Mouse (Mus musculus): Measurements from ENCODE around the gene Gtf3a. TPM values are rescaled to one million over a fixed set of nuclear protein-coding genes. Genes with fewer than 3 reads are reported as not detected.
A peak's percentile ranks its signal among the peaks of the same experiment; 100 is the strongest.

Gene Gtf3a
- 89.1 and 97.1 TPM in 2 replicates for polyA plus RNA-seq (2016; fragmentation: Nextera tagmentation; extraction: Ambion mirVana)

- Histone ChIP-seq H3K4me2 (replicated peaks) (peak within 1 kb of the TSS; percentile 94), H3K4me3 (peak within 1 kb of the TSS; percentile 64), H3K4me1 (peaks cover 9% of the 10 kb centered on the region), H3K9me3 (replicated peaks) (peaks cover 6% of the 10 kb centered on the region; the same call in 1 of the 2 replicates), H3K27ac (peak within 1 kb of the TSS; percentile 70), H3K9ac (peak within 1 kb of the TSS; percentile 86), H3K36me3 (peaks cover 29% of the 10 kb centered on the region), H3K27me3 (no peaks in the 10 kb centered on the region)
- WGBS = under 1% methylated on average over 62 of the region's 62 CpGs
- ATAC-seq (ENCODE audit: low FRiP score) = peak; percentile 95
Observed at GRCm38 (mm10) chr5:146948508-146949088, at the start of gene Gtf3a. Gene Gtf3a, plus strand, starts transcription at chr5:146948657.

- H3K4me1 ChIP-seq = no peaks in the 10 kb centered on the region
- H3K27me3 ChIP-seq = no peaks in the 10 kb centered on the region
- WGBS = 42% methylated on average over 7 of the region's 7 CpGs
- H3K9ac ChIP-seq = no peak overlapping the region
- no peaks in the 10 kb centered on the region for H3K36me3 ChIP-seq
- no peak for ATAC-seq (ENCODE audit: low FRiP score)
- H3K4me3 ChIP-seq = no peak overlapping the region
- H3K9me3 ChIP-seq (replicated peaks) = no peaks in the 10 kb centered on the region
- no peak overlapping the region for H3K4me2 ChIP-seq (replicated peaks)
- H3K27ac ChIP-seq = no peak overlapping the region
Observed at GRCm38 (mm10) chr5:146900331-146900730, 48.1 kb upstream of the Gtf3a start.

GRCm38 (mm10) chr5:146901501-146901900, 47.0 kb upstream of the Gtf3a start:
- H3K27me3 ChIP-seq = no peaks in the 10 kb centered on the region
- 90% methylated on average over 2 of the region's 2 CpGs for WGBS
- H3K4me2 ChIP-seq (replicated peaks) = no peak overlapping the region
- no peaks in the 10 kb centered on the region for H3K36me3 ChIP-seq
- no peak overlapping the region for H3K9ac ChIP-seq
- no peak overlapping the region for H3K27ac ChIP-seq
- no peak for ATAC-seq (ENCODE audit: low FRiP score)
- H3K4me1 ChIP-seq = no peaks in the 10 kb centered on the region
- H3K9me3 ChIP-seq (replicated peaks) = no peaks in the 10 kb centered on the region
- H3K4me3 ChIP-seq = no peak overlapping the region

- no peak overlapping the region for H3K4me3 ChIP-seq
- no peak overlapping the region for H3K27ac ChIP-seq
- H3K9me3 ChIP-seq (replicated peaks) = no peaks in the 10 kb centered on the region
- H3K4me1 ChIP-seq = no peaks in the 10 kb centered on the region
- no peaks in the 10 kb centered on the region for H3K36me3 ChIP-seq
- no peak overlapping the region for H3K9ac ChIP-seq
- H3K27me3 ChIP-seq = no peaks in the 10 kb centered on the region; the same call in 1 of the 2 replicates
- no peak overlapping the region for H3K4me2 ChIP-seq (replicated peaks)
- WGBS = 37% methylated on average over 8 of the region's 8 CpGs
- peak; percentile 66 for ATAC-seq (ENCODE audit: low FRiP score)
Observed at GRCm38 (mm10) chr5:146904404-146904803, 44.1 kb upstream of the Gtf3a start.

- no peak overlapping the region for H3K27ac ChIP-seq
- H3K27me3 ChIP-seq = no peaks in the 10 kb centered on the region; the same call in 1 of the 2 replicates
- ATAC-seq (ENCODE audit: low FRiP score) = peak; percentile 60; the same call in 1 of the 2 replicates
- 26% methylated on average over 14 of the region's 14 CpGs for WGBS
- no peak overlapping the region for H3K4me3 ChIP-seq
- no peaks in the 10 kb centered on the region for H3K4me1 ChIP-seq
- H3K9ac ChIP-seq = no peak overlapping the region
- no peaks in the 10 kb centered on the region for H3K9me3 ChIP-seq (replicated peaks)
- H3K4me2 ChIP-seq (replicated peaks) = peak overlapping the region; percentile 32
- H3K36me3 ChIP-seq = no peaks in the 10 kb centered on the region
Observed at GRCm38 (mm10) chr5:146905486-146906172, 42.8 kb upstream of the Gtf3a start.

- Histone ChIP-seq H3K27me3 (peaks cover 4% of the 10 kb centered on the region), H3K4me2 (replicated peaks) (no peak overlapping the region), H3K4me3 (no peak overlapping the region), H3K9ac (no peak overlapping the region), H3K36me3 (no peaks in the 10 kb centered on the region), H3K9me3 (replicated peaks) (no peaks in the 10 kb centered on the region), H3K4me1 (peaks cover 3% of the 10 kb centered on the region; the same call in 1 of the 2 replicates), H3K27ac (no peak overlapping the region)
- WGBS = 45% methylated on average over 5 of the region's 5 CpGs
- no peak for ATAC-seq (ENCODE audit: low FRiP score)
Observed at GRCm38 (mm10) chr5:146907533-146907932, 40.9 kb upstream of the Gtf3a start.

- H3K4me2 ChIP-seq (replicated peaks) = no peak overlapping the region
- H3K9ac ChIP-seq = no peak overlapping the region
- no peaks in the 10 kb centered on the region for H3K9me3 ChIP-seq (replicated peaks)
- ATAC-seq (ENCODE audit: low FRiP score) = no peak
- no peak overlapping the region for H3K4me3 ChIP-seq
- H3K4me1 ChIP-seq = peaks cover 3% of the 10 kb centered on the region; the same call in 1 of the 2 replicates
- H3K27ac ChIP-seq = no peak overlapping the region
- WGBS = 52% methylated on average over 11 of the region's 11 CpGs
- peaks cover 13% of the 10 kb centered on the region for H3K27me3 ChIP-seq
- no peaks in the 10 kb centered on the region for H3K36me3 ChIP-seq
Observed at GRCm38 (mm10) chr5:146908629-146909028, 39.8 kb upstream of the Gtf3a start.

- Histone ChIP-seq H3K4me3 (no peak overlapping the region), H3K9ac (no peak overlapping the region), H3K36me3 (no peaks in the 10 kb centered on the region), H3K9me3 (replicated peaks) (no peaks in the 10 kb centered on the region), H3K4me1 (peaks cover 3% of the 10 kb centered on the region; the same call in 1 of the 2 replicates), H3K27me3 (peaks cover 19% of the 10 kb centered on the region), H3K4me2 (replicated peaks) (no peak overlapping the region), H3K27ac (no peak overlapping the region)
- WGBS = 15% methylated on average over 9 of the region's 9 CpGs
- ATAC-seq (ENCODE audit: low FRiP score) = no peak
Observed at GRCm38 (mm10) chr5:146912206-146912605, 36.3 kb upstream of the Gtf3a start.

GRCm38 (mm10) chr5:146913355-146913754, 35.1 kb upstream of the Gtf3a start:
- 88% methylated on average over 7 of the region's 7 CpGs for whole genome bisulfite sequencing
- Histone ChIP-seq H3K9me3 (replicated peaks) (no peaks in the 10 kb centered on the region), H3K27me3 (peaks cover 19% of the 10 kb centered on the region), H3K36me3 (no peaks in the 10 kb centered on the region), H3K27ac (no peak overlapping the region), H3K9ac (no peak overlapping the region), H3K4me2 (replicated peaks) (no peak overlapping the region), H3K4me3 (no peak overlapping the region), H3K4me1 (peaks cover 3% of the 10 kb centered on the region; the same call in 1 of the 2 replicates)
- no peak for ATAC-seq (ENCODE audit: low FRiP score)

GRCm38 (mm10) chr5:146914088-146914766, 34.2 kb upstream of the Gtf3a start:
- H3K4me3 ChIP-seq = no peak overlapping the region
- ATAC-seq (ENCODE audit: low FRiP score) = peak; percentile 26; the same call in 1 of the 2 replicates
- WGBS = 24% methylated on average over 9 of the region's 9 CpGs
- no peak overlapping the region for H3K27ac ChIP-seq
- H3K4me2 ChIP-seq (replicated peaks) = no peak overlapping the region
- no peaks in the 10 kb centered on the region for H3K36me3 ChIP-seq
- H3K9ac ChIP-seq = no peak overlapping the region
- H3K9me3 ChIP-seq (replicated peaks) = no peaks in the 10 kb centered on the region
- H3K27me3 ChIP-seq = peaks cover 19% of the 10 kb centered on the region
- H3K4me1 ChIP-seq = peaks cover 3% of the 10 kb centered on the region; the same call in 1 of the 2 replicates

- no peak for ATAC-seq (ENCODE audit: low FRiP score)
- Histone ChIP-seq H3K36me3 (no peaks in the 10 kb centered on the region), H3K4me1 (peaks cover 18% of the 10 kb centered on the region), H3K9ac (no peak overlapping the region), H3K27ac (no peak overlapping the region), H3K4me2 (replicated peaks) (no peak overlapping the region), H3K27me3 (peaks cover 24% of the 10 kb centered on the region), H3K4me3 (no peak overlapping the region), H3K9me3 (replicated peaks) (no peaks in the 10 kb centered on the region)
- WGBS = 72% methylated on average over 8 of the region's 8 CpGs
Observed at GRCm38 (mm10) chr5:146916273-146916672, 32.2 kb upstream of the Gtf3a start.

GRCm38 (mm10) chr5:146916806-146917205, 31.7 kb upstream of the Gtf3a start:
- no peak for ATAC-seq (ENCODE audit: low FRiP score)
- Histone ChIP-seq H3K4me2 (replicated peaks) (no peak overlapping the region), H3K4me1 (peaks cover 18% of the 10 kb centered on the region), H3K27me3 (peaks cover 22% of the 10 kb centered on the region), H3K36me3 (no peaks in the 10 kb centered on the region), H3K9ac (no peak overlapping the region), H3K9me3 (replicated peaks) (no peaks in the 10 kb centered on the region), H3K4me3 (no peak overlapping the region), H3K27ac (no peak overlapping the region)
- WGBS = 37% methylated on average over 6 of the region's 6 CpGs
